Mouse (Mus musculus): ENCODE measurements around the gene Lctl.

The Lctl gene

GRCm38 (mm10) chr9:64184166-64184840 lies 67.4 kb downstream of the Lctl start:
- no peak for DNase-seq (ENCODE audit: low spot score in 2 of 2)

Data from spleen, postnatal 14 days (tissue).